9 mouse cellular contexts compared by ENCODE assay signal in genomic region chr1:91903241-91903981, GRCm38 (mm10).
DNase-seq lines count a peak whose midpoint lies in the region; ATAC-seq lines count a peak whose summit lies in the region.
"Had no signal": no experiment of that assay in that cellular context is flagged by ENCODE, and none has a peak within 500 bp of the region (broad histone marks: within the 10 kb centered on the region; RNA-seq: fewer than 3 reads in every experiment).

No protein-coding gene starts in this region.

- no peaks in the 10 kb centered on the region for H3K27me3 ChIP-seq in forebrain, embryonic 14.5 days (replicated peaks; ENCODE audit: control insufficient read depth, insufficient read depth, low read length)
- H3K27me3 ChIP-seq in forebrain, embryonic 12.5 days = no peaks in the 10 kb centered on the region
- 0 out of 2 replicates have a peak, but pooled peaks cover 4% of the 10 kb centered on the region for H3K27me3 ChIP-seq in hindbrain, embryonic 10.5 days (ENCODE audit: insufficient read depth, poor library complexity, severe bottlenecking)

- H3K27ac ChIP-seq in forebrain, embryonic 14.5 days (ENCODE audit: low read depth, low read length) = no peak overlapping the region
- no peak overlapping the region for H3K27ac ChIP-seq in forebrain, embryonic 12.5 days
- H3K27ac ChIP-seq in hindbrain, embryonic 10.5 days = no peak overlapping the region
- H3K27ac ChIP-seq: heart, adult 2 months had no signal

- ATAC-seq in forebrain, embryonic 14.5 days = no peak
- ATAC-seq in forebrain, embryonic 12.5 days (ENCODE audit: low FRiP score) = no peak

- H3K9ac ChIP-seq in forebrain, embryonic 14.5 days (ENCODE audit: low read length) = no peak overlapping the region
- H3K9ac ChIP-seq in forebrain, embryonic 12.5 days = no peak overlapping the region

- H3K4me3 ChIP-seq in forebrain, embryonic 14.5 days (ENCODE audit: low read depth, low read length) = no peak overlapping the region
- H3K4me3 ChIP-seq in forebrain, embryonic 12.5 days (replicated peaks) = no peak overlapping the region
- H3K4me3 ChIP-seq in hindbrain, embryonic 10.5 days = no peak overlapping the region
- H3K4me3 ChIP-seq: heart, adult 2 months had no signal

- H3K9me3 ChIP-seq in forebrain, embryonic 14.5 days (replicated peaks; ENCODE audit: control insufficient read depth, low read length) = no peaks in the 10 kb centered on the region
- H3K9me3 ChIP-seq in forebrain, embryonic 12.5 days = no peaks in the 10 kb centered on the region
- H3K9me3 ChIP-seq in hindbrain, embryonic 10.5 days = no peaks in the 10 kb centered on the region

- 0 out of 2 replicates have a peak, but pooled peaks cover 4% of the 10 kb centered on the region for H3K4me1 ChIP-seq in forebrain, embryonic 14.5 days (ENCODE audit: control insufficient read depth, insufficient read depth, low read length)
- H3K4me1 ChIP-seq in forebrain, embryonic 12.5 days = no peaks in the 10 kb centered on the region
- no peaks in the 10 kb centered on the region for H3K4me1 ChIP-seq in hindbrain, embryonic 10.5 days (replicated peaks)

- no peak overlapping the region for H3K4me2 ChIP-seq in forebrain, embryonic 14.5 days (ENCODE audit: low read length)
- H3K4me2 ChIP-seq in forebrain, embryonic 12.5 days = no peak overlapping the region

- 64% methylated on average over 8 of the region's 8 CpGs for WGBS in forebrain, embryonic 14.5 days
- 81% methylated on average over 8 of the region's 8 CpGs for WGBS in forebrain, embryonic 12.5 days
- 78% methylated on average over 8 of the region's 8 CpGs for WGBS in hindbrain, embryonic 10.5 days

- no peaks in the 10 kb centered on the region for H3K36me3 ChIP-seq in forebrain, embryonic 14.5 days (ENCODE audit: control insufficient read depth, insufficient read depth, low read length)
- no peaks in the 10 kb centered on the region for H3K36me3 ChIP-seq in forebrain, embryonic 12.5 days (replicated peaks)
- no peaks in the 10 kb centered on the region for H3K36me3 ChIP-seq in hindbrain, embryonic 10.5 days

- DNase-seq in forebrain, embryonic 14.5 days (ENCODE audit: low spot score) = peak; percentile 34
- DNase-seq in urinary bladder, postnatal 14 days (ENCODE audit: low spot score) = peak; percentile 47
- no peak for DNase-seq in urinary bladder, adult 2 months (ENCODE audit: low spot score)
- DNase-seq in lung, adult 18-20 months = peak; percentile 27 to 52
- DNase-seq in T-cell, adult 2 months (ENCODE audit: low spot score) = no peak
- DNase-seq in hindbrain, embryonic 10.5 days (ENCODE audit: low spot score) = no peak
- DNase-seq in right cerebral cortex, postnatal 25 days = no peak

Comparison
In these comparisons a context has a peak if more than half of its experiments do, and no peak if none do; other contexts are left out.
1. DNase-seq: peak in forebrain, embryonic 14.5 days (single experiment), urinary bladder, postnatal 14 days (single experiment) and lung, adult 18-20 months (2 of 2); none in urinary bladder, adult 2 months (single experiment), T-cell, adult 2 months (single experiment), hindbrain, embryonic 10.5 days (single experiment) and right cerebral cortex, postnatal 25 days (single experiment).